In the genomic region with DNA sequence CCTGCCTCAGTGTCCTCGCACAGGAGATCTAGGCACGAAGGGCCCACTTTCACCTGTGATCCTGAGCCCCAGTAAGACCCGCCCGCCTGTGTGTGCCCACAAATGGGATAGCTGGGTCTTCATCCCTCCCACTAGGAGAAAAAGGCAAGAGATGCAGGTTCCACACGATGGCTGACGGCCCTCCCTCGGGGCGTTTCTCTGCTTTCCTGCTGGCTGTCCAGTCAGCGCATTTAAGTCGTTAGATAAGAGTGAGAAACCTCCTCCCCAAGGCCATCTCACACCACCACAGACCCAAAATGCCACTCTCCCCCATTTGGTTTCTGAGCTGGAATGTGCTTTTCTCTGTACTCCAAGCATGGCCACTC, we compare ENCODE assay signal across 8 mouse cellular contexts. TPM values are rescaled to one million over a fixed set of nuclear protein-coding genes. Genes with fewer than 3 reads are reported as not detected.
A peak's percentile ranks its signal among the peaks of the same experiment; 100 is the strongest.
DNase-seq lines count a peak whose midpoint lies in the region; ATAC-seq and TF ChIP-seq lines count a peak whose summit lies in the region.

No protein-coding gene starts in this region.

- peak overlapping the region; percentile 60 for H3K4me2 ChIP-seq in embryonic facial prominence, embryonic 13.5 days
- peak overlapping the region; percentile 36; the same call in 1 of the 2 replicates for H3K4me2 ChIP-seq in neural tube, embryonic 14.5 days (ENCODE audit: low read depth, low read length)

- peak overlapping the region; percentile 63; the same call in 1 of the 2 replicates for H3K9ac ChIP-seq in embryonic facial prominence, embryonic 13.5 days
- 0 out of 2 replicates have a peak overlapping the region, but pooled peaks have one; percentile 12 for H3K9ac ChIP-seq in neural tube, embryonic 14.5 days (replicated peaks; ENCODE audit: low read depth, low read length)

- DNase-seq in layer of hippocampus, adult 2 months (ENCODE audit: low spot score in 2 of 2), result no peak
- DNase-seq in layer of hippocampus, postnatal 25 days (ENCODE audit: extremely low spot score in 1 of 2, low spot score in 1 of 2), result no peak
- no peak for DNase-seq in limb, embryonic 10.5 days (ENCODE audit: low spot score)
- no peak for DNase-seq in thymus, postnatal 36 days
- no peak for DNase-seq in cerebellum, adult 8-10 months
- DNase-seq in cerebellum, adult 11-12 months, result no peak

- 10% methylated on average over 10 of the region's 10 CpGs for WGBS in embryonic facial prominence, embryonic 13.5 days
- WGBS in limb, embryonic 10.5 days, result 13% methylated on average over 10 of the region's 10 CpGs
- WGBS in neural tube, embryonic 14.5 days, result 16% methylated on average over 10 of the region's 10 CpGs

- H3K27ac ChIP-seq in layer of hippocampus, adult 2 months, result peak overlapping the region; percentile 99
- H3K27ac ChIP-seq in embryonic facial prominence, embryonic 13.5 days, result peak overlapping the region; percentile 92
- H3K27ac ChIP-seq in limb, embryonic 10.5 days, result peak overlapping the region; percentile 64
- H3K27ac ChIP-seq in neural tube, embryonic 14.5 days (ENCODE audit: low read depth, low read length), result peak overlapping the region; percentile 91

- H3K4me1 ChIP-seq in embryonic facial prominence, embryonic 13.5 days, result peaks cover 43% of the 10 kb centered on the region
- H3K4me1 ChIP-seq in limb, embryonic 10.5 days, result peaks cover 31% of the 10 kb centered on the region
- peaks cover 23% of the 10 kb centered on the region for H3K4me1 ChIP-seq in neural tube, embryonic 14.5 days (ENCODE audit: control insufficient read depth, insufficient read depth, low read length)

- H3K36me3 ChIP-seq in embryonic facial prominence, embryonic 13.5 days, result no peaks in the 10 kb centered on the region
- 0 out of 2 replicates have a peak, but pooled peaks cover 4% of the 10 kb centered on the region for H3K36me3 ChIP-seq in limb, embryonic 10.5 days
- no peaks in the 10 kb centered on the region for H3K36me3 ChIP-seq in neural tube, embryonic 14.5 days (ENCODE audit: control insufficient read depth, insufficient read depth, low read length)

- no peak for ATAC-seq in embryonic facial prominence, embryonic 13.5 days (ENCODE audit: insufficient number of reproducible peaks, insufficient read depth, low FRiP score, low TSS enrichment, low read depth)
- no peak for ATAC-seq in neural tube, embryonic 14.5 days (ENCODE audit: low read depth)

- H3K27me3 ChIP-seq in embryonic facial prominence, embryonic 13.5 days, result peaks cover 10% of the 10 kb centered on the region; the same call in 1 of the 2 replicates
- H3K27me3 ChIP-seq in limb, embryonic 10.5 days (ENCODE audit: low read depth, poor library complexity, severe bottlenecking), result peaks cover 67% of the 10 kb centered on the region
- no peaks in the 10 kb centered on the region for H3K27me3 ChIP-seq in neural tube, embryonic 14.5 days (ENCODE audit: control insufficient read depth, insufficient read depth, low read length)

- TF ChIP-seq CTCF in layer of hippocampus, adult 2 months (conservative IDR thresholded peaks at IDR 0.05), result no peak

- peak overlapping the region; percentile 48 for H3K4me3 ChIP-seq in layer of hippocampus, adult 2 months
- peak overlapping the region; percentile 29 for H3K4me3 ChIP-seq in embryonic facial prominence, embryonic 13.5 days
- H3K4me3 ChIP-seq in limb, embryonic 10.5 days, result peak overlapping the region; percentile 33
- no peak overlapping the region for H3K4me3 ChIP-seq in neural tube, embryonic 14.5 days (ENCODE audit: low read depth, low read length)

- no peaks in the 10 kb centered on the region for H3K9me3 ChIP-seq in embryonic facial prominence, embryonic 13.5 days
- H3K9me3 ChIP-seq in limb, embryonic 10.5 days (replicated peaks), result no peaks in the 10 kb centered on the region
- H3K9me3 ChIP-seq in neural tube, embryonic 14.5 days (ENCODE audit: control insufficient read depth, low read length), result no peaks in the 10 kb centered on the region

RNA-seq across cellular contexts. Expression of gene Ccdc9b, which starts 0.3 kb away (rescaled TPM):
- total RNA-seq in layer of hippocampus, adult 2 months (2021), result 1 to 10 TPM; 7.6 to 9.6 TPM
- total RNA-seq in layer of hippocampus, postnatal 25 days (2021), result 1 to 10 TPM; 4.9 to 6.7 TPM
- polyA plus RNA-seq in embryonic facial prominence, embryonic 13.5 days (2015; fragmentation: Nextera tagmentation; extraction: Ambion mirVana), result 0.83 and 0.91 TPM in 2 replicates
- 0.05 and 0.08 TPM in 2 replicates for polyA plus RNA-seq in limb, embryonic 10.5 days (2016; fragmentation: Nextera tagmentation; extraction: Ambion mirVana)
- polyA plus RNA-seq in neural tube, embryonic 14.5 days (2014; fragmentation: Nextera tagmentation; extraction: Ambion mirVana), result 0.60 and 0.64 TPM in 2 replicates

RNA-seq across cellular contexts. Expression of gene Phgr1, which starts 9.8 kb away (rescaled TPM):
- not detected for total RNA-seq in layer of hippocampus, adult 2 months (2021)
- total RNA-seq in layer of hippocampus, postnatal 25 days (2021), result not detected
- polyA plus RNA-seq in embryonic facial prominence, embryonic 13.5 days (2015; fragmentation: Nextera tagmentation; extraction: Ambion mirVana), result 2.0 TPM in 1 of 2 replicates, not detected in the other
- polyA plus RNA-seq in limb, embryonic 10.5 days (2016; fragmentation: Nextera tagmentation; extraction: Ambion mirVana), result not detected in 2 replicates
- polyA plus RNA-seq in neural tube, embryonic 14.5 days (2014; fragmentation: Nextera tagmentation; extraction: Ambion mirVana), result not detected in 2 replicates

RNA-seq across cellular contexts. Expression of gene Disp2, which starts 16.8 kb away (rescaled TPM):
- total RNA-seq in layer of hippocampus, adult 2 months (2021), result 100 to 1,000 TPM; 263 to 273 TPM
- 100 to 1,000 TPM; 255 to 263 TPM for total RNA-seq in layer of hippocampus, postnatal 25 days (2021)
- polyA plus RNA-seq in embryonic facial prominence, embryonic 13.5 days (2015; fragmentation: Nextera tagmentation; extraction: Ambion mirVana), result 0.34 and 0.51 TPM in 2 replicates
- polyA plus RNA-seq in limb, embryonic 10.5 days (2016; fragmentation: Nextera tagmentation; extraction: Ambion mirVana), result 0.04 and 0.11 TPM in 2 replicates
- polyA plus RNA-seq in neural tube, embryonic 14.5 days (2014; fragmentation: Nextera tagmentation; extraction: Ambion mirVana), result 59.4 and 66.8 TPM in 2 replicates

RNA-seq across cellular contexts. Expression of gene Inafm2, which starts 17.2 kb away (rescaled TPM):
- 10 to 100 TPM; 62.1 to 66.7 TPM for total RNA-seq in layer of hippocampus, adult 2 months (2021)
- 10 to 100 TPM; 58.3 to 64.5 TPM for total RNA-seq in layer of hippocampus, postnatal 25 days (2021)
- 12.7 and 13.1 TPM in 2 replicates for polyA plus RNA-seq in embryonic facial prominence, embryonic 13.5 days (2015; fragmentation: Nextera tagmentation; extraction: Ambion mirVana)
- polyA plus RNA-seq in limb, embryonic 10.5 days (2016; fragmentation: Nextera tagmentation; extraction: Ambion mirVana), result 16.1 and 16.3 TPM in 2 replicates
- polyA plus RNA-seq in neural tube, embryonic 14.5 days (2014; fragmentation: Nextera tagmentation; extraction: Ambion mirVana), result 29.4 and 32.3 TPM in 2 replicates

RNA-seq across cellular contexts. Expression of gene Plcb2, which starts 34.5 kb away (rescaled TPM):
- 1 to 10 TPM; 2.3 to 2.6 TPM for total RNA-seq in layer of hippocampus, adult 2 months (2021)
- 1 to 10 TPM; 2.0 to 2.4 TPM for total RNA-seq in layer of hippocampus, postnatal 25 days (2021)
- polyA plus RNA-seq in embryonic facial prominence, embryonic 13.5 days (2015; fragmentation: Nextera tagmentation; extraction: Ambion mirVana), result 0.47 and 0.55 TPM in 2 replicates
- 0.28 and 0.36 TPM in 2 replicates for polyA plus RNA-seq in limb, embryonic 10.5 days (2016; fragmentation: Nextera tagmentation; extraction: Ambion mirVana)
- polyA plus RNA-seq in neural tube, embryonic 14.5 days (2014; fragmentation: Nextera tagmentation; extraction: Ambion mirVana), result 0.57 and 0.88 TPM in 2 replicates

Comparison
In these comparisons a context has a peak if more than half of its experiments do, and no peak if none do; other contexts are left out.
1. RNA of gene Disp2, which starts 16.8 kb away (polyA plus RNA-seq): 59.4 to 66.8 TPM in neural tube, embryonic 14.5 days; 0.34 to 0.51 TPM in embryonic facial prominence, embryonic 13.5 days and 0.04 to 0.11 TPM in limb, embryonic 10.5 days; every median in the first group is over 10 times any median in the second.
2. Peak in every context shown above with its lines, with median percentiles within 50 percentile points of each other: H3K27ac ChIP-seq.